Mouse (Mus musculus) frontal cortex, postnatal 36 days (tissue): ENCODE measurements around the gene Parvg.

Experiments used
- DNase-seq, 2 experiments: peaks; one replicate each; pipeline ENCODE4 v3.0.0; 2022; ENCODE audit warnings: low spot score in 2 of 2

Gene Parvg

DNA sequence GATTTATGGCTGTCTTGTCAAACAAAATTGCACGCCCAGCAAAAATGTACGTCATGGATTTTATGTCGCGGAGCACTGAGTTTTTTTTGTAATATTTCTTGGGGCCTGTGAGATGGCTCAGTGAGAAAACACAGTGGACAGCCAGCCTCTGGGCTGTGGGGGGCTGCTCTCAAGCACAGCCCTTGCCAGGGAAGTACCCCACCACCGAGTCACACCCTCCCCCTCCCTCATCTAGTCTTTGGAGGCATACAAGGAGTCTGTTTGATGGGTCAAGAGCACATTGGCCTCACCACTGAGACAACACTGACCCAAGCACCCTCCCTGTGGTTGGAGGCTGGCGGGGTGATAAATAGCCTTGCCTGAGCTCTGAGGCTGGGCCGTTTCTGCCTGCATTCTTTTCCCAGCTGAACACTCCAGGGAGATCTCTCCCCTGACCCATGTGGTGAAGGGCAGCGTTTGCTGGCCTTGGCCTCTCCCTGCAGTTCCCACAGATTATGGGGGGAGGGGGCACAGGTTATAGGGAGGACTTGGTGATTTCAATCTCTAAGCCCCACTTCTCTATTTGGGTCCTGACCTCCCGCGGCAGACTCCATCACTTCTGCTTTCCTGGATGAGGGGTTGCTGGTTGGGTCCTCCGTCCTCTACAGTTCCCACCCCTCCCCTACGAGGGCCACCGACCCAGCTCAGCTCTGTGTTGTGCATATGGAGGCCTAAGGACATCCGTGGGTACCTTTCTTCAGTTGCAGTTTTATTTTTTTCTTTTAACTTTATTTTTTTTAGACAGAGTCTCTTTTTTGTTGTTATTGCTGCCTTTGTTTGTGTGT is 26.3 kb downstream of the Parvg start:
- no peak for DNase-seq

DNA sequence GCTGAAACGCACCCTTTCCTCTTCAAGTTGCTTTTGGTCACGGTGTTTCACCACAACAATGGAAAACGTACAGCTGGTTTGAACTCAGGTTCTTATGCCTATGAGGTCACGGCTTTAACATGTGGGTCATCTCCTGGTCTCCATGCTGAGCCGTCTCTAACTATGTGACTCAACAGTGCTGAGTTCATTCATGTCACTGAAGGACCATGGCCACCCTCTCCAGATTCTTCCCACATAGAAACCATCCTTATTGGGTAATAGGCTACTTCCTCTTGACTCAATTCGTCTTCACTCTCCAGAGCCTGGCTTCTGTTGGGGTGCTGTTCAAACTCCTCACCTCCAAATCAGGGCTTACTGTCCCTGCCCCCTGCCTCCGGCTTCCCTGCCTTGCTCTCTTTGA is 27.5 kb downstream of the Parvg start:
- no peak for DNase-seq

DNA sequence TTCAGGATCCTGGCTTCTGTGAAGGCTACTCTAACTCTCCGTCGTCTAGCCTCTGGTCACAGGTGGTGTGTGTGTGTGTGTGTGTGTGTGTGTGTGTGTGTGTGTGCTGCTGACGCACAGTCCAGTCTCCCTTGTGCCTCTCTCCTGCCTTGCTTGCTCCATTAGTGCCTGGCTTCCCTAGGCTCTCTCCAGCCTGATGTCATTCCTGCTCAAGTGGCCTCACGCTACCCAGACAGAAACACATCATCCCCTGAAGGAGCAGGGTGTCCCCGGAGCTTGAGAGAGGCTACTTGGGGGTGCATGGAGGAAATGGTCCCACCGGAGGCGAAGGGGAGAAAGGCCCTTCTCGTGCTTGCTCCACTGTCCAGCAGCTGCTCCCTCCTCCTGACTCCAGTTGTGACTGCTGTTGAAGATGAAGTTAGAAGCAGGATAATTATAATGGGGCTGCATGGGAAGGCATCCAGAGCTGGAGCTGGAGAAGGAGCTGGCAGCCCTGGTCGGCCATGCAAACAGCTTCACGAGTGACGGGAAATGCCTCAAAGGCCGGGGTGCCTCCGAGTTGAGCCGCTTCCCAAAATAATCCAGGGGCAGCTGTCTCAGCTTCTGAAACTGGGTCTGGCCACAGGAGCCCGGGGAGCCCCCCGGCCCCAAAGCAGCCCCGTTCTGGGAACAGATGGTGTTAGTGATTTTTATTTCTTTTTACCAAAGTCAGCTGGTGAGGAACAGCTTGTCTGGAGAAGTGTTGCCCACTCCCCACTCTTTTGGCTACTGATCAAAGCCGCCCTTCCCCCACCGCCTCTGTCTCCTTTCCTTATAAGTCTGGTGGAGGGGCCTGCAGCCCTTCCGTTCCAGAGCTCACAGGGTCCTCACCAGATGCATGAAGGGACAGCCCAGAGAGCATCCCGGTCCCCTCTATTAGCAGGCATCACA is 28.4 kb downstream of the Parvg start:
- peak; percentile 25 for DNase-seq

DNA sequence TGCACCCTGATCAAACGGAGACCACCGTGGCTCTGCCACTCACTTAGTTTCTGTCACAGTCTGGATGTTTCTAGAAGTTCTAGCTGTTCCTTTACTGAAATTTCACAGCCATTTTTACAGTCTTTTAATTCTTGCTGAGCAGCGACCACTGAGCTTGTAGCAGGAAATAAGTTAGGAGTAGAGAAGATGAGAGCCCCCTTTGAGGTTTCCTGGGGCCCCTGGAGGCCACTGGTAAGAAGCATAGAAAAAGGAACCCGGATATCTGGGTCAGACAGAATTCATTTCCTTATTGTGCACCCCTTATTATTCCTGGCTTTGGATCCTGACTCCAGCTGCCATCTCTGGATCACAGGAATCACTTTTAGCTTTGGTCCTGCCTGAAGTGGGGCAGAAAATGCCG is 31.3 kb downstream of the Parvg start:
- no peak for DNase-seq

DNA sequence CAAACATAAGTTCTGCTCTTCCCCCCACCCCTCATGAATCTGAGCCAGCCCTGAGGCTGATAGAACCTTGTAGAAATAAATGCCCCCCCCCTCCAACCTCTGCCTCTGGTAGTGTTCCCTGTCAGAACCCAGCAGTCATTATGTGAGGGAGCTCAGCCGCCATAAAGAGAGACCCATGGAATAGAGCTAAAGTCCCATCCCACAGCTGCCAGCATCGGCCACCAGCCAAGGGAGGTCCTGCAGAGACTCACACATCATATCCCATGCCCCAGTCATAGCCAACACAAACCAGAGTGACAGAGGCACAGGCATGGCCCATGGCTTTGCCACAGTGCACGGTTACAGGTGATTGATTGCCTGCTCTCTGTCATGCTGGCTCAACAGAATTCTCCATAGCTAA is 40.9 kb downstream of the Parvg start:
- DNase-seq = no peak

DNA sequence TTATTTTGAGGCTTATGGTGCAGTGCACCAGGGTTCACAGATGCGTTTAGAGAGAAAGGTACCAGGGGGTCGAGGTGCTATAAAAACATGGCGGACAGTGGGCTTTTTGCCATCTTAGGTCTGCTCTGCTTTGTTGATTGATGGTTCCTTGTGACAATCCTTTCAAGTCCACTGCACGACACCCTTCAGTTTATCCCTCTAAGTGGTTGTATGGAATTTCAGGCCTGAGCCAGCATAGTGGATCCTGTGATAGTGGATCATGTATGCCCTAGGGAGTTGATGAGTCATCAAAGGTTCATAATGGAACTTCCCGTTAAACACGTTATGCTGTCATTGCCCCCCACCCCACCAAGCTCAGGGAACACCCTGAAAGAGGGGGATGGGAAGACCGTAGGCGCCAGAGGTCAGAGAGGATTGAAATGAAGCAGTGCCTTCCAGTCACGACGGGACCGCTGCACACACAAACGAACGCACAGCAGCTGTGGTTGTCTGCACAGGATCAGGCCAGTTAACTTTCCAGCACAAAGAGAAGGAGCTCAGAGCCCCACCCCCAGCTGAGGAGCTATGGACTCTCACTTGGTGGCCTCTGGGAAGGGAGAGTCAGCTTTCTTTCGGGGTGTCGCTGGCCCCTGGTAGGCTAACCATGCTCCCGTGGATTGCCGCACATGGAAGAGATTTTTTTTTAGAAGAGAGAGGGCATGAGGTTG is 42.0 kb downstream of the Parvg start:
- no peak for DNase-seq

DNA sequence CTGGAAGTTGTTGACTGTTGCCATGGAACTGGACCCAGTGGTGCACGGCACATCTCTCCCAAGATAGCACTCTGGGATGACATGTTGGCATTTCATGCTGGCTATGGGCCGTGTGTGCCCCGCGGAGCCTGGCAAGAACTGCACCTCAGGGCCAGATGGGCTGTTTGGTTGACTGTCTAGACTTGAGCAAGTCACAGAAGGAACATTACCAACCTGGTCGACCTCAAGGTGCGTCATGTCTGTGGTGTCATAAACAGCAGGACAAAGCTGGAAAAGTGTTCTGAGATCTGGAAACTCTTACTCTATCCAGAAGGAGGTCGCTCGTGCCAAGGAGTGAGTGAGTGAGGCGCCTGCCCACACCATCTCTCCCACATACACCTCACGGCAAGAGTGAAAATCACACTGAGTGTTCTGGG is 42.8 kb downstream of the Parvg start:
- peak; percentile 48 to 55 for DNase-seq

DNA sequence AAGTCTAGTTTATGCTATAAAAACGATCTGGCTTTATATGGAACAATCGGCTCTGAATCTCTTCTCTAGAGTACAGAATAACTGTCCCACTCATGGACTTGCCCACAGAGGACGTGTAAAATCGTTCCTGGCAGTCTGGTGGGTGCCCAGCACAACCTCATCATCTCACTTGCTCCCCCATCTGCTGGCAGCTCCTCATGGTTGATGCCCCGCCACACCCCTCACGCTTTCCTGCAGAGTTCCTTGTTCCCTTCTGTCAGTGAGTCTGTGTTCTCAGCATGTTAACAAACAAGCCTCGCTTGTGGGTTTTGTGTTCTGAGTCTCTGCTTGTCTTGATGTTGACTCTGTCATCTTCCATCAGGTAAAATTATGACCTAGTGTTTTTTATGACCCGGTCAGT is 43.6 kb downstream of the Parvg start:
- DNase-seq = no peak

DNA sequence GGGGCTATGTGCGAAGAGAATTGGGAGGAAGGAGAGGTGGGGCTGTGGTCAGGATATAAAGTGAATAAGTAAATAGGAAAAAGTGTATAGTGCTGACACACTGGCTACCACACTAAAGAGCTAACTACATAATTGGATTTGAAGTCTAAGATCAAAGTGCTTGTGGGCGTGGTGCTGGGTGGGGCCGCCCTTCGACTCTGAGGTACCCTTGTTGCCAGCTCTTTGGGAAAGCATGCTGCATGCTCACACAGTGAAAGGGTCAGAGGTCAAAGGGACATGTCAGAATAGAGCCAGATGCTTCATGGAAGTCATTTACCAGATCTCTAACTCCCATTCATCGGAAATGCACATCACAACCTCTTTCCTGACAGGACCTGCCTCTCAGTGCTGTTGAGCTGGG is 49.0 kb downstream of the Parvg start:
- no peak for DNase-seq

DNA sequence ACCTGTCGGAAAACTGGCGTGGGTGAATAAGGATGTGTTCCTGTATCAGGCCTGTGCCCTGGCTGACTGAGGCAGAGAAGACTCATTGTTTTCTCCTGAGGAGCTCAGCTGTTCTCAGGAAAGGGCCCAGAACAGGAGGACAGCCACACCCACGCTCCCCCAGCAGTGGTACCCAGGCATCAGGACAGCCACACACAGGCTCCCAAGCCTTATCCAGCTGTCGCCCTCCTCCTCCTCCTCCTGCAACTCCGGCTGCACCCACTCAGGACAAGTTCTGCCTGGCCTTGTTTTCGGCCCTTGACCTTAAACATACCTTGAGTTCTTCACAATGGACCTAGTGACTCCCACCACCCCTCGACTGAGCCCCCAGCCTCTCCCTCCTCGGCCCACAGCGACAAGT is 54.9 kb downstream of the Parvg start:
- DNase-seq = no peak

DNA sequence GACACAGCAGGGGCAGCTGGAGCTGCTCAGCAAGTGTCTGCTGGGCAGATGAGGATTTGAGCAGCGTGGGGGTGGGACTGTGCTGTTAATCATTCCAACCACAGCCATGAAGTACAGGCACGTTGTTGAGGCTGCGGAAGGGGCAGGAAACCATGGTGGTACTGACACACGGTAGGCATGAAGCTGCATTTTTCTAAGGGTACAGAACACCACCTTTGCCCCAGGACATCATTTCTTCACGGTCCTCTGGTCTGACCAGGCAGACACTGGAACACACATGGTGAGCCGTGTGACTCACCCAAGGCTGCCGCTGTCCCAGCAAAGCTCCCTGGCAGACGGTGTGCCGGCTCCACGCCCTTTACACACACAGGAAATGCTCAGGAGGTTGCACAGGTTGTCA is 56.4 kb downstream of the Parvg start:
- no peak for DNase-seq

DNA sequence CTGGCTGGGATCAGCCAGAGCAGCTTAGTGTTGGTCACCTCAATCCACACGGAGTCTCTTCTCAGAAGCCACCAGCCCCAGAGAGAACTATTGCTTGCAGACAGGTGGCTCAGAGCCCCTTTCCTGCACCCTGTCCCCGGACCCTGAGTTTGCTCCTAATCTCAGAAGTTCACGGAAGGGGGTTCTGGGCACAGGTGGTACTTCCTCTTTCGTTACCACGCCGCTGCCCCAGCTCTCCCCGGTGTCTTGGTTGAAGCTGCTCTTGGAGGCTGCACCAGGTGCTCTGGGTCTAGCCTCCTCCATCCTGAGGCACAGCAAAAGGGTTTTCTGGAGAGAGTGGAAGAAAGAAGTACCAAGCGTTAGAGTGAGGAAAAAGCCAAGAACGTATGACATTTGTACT is 60.2 kb downstream of the Parvg start:
- DNase-seq = no peak

DNA sequence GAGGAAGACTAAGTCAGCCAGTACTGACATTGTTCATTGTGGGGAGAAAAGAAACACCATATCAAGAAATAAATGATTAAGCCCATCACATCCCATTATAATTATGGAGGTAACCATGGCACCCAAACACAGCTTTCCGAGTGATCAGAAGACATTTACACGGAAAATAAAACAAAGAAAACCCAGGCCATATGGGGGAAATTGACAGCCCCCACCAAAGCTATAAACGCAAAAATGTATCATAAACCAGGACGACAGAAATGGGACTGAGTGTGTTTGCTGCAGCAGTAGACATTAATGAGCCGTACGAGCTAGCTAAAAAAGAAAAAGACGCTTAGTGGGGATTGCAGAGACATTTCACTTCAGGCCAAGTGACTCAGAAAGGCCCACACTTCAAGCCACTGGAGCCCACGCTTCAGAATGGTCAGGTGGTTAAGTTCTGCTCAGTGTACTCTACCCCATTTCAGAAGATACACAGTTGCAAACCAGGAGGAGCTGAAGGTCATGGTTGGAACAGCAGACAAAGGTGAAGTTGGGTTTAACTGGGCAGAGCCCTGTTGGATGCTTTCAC is 62.3 kb downstream of the Parvg start:
- no peak for DNase-seq

DNA sequence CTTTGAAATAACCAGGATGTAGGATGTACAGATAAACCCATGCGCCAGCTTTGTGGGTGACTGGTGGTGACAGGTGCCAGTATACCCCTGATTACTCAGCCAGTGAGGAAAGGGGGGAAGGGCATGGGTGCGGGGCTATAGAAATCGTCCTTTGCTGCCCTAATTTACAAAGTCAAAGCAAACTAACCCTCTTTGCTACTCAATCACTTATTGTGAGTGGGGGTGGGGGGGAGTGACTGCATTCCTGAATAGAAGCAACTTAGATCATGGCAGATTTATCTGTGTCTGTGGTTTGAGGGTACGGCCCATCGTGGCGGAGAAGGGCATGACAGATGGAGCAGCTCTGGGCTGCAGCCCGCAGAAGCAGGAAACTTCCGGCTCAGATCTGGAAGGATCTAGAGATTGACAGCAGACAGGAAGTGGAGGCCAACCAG is 64.9 kb downstream of the Parvg start:
- DNase-seq = no peak

DNA sequence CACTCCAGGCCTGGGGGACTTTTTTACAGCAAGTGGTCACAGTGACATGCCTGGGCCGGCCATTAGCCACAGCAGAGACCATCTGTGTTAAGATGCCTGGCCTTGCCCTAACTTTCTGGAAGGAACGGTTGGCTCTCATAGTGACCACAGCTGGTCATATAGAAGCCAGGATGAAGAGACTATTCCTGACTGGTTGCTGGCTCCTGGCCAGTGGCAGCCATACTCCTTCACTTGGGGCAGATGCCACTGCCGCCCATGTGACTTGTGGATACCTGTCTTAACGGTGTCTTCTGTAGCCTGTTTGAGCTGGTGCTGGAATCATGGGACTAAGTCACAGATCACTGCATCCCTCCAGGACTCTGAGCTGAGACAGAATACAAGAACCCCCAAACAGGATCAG is 68.3 kb downstream of the Parvg start:
- DNase-seq = no peak
